Mouse (Mus musculus) E14TG2a.4 (cell line): Measurements from ENCODE around the gene Csmd2.

Source experiments
- CTCF ChIP-seq: conservative IDR thresholded peaks from 2 replicates; pipeline ENCODE4 v1.5.1; 2014; ENCODE audit warnings: low read length
- POU5F1 ChIP-seq: IDR thresholded peaks from 2 replicates; pipeline ENCODE4 v1.6.1; 2014; ENCODE audit warnings: low read length, borderline replicate concordance

DNA sequence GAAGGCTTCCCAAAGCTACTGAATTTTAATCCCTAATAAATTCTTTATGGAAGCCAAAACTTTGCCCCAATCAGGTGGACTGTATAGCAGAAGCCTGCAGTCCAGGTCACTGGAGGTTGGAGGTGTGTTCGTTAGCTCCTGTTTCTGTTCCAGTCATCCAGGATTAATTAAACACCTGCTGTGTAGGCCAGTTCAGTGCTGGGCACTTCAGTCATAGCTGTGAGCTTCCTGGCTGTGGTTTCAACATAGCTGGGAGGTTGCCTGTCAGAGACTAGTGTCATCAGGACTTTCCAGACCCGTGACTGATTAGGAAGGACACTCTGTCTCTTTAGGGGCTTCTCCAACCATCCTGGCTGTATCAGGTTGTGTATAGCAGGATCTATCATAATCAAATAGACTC is 337.9 kb downstream of the Csmd2 start:
- TF ChIP-seq CTCF (no peak), POU5F1 (no peak)
